Mouse (Mus musculus) kidney, postnatal 10 days (tissue): ENCODE results near the gene Olfr701.

Source experiments
- DNase-seq: peaks from one replicate; pipeline ENCODE4 v3.0.0; 2021; ENCODE audit warnings: mixed read lengths

Gene Olfr701

GRCm38 (mm10) chr7:106813829-106814228 lies at the start of gene Olfr701:
Gene Olfr701 (plus strand): TSS chr7:106814129.
- DNase-seq = no peak

- no peak for DNase-seq
Measured at GRCm38 (mm10) chr7:106788330-106788729, 25.6 kb upstream of the Olfr701 start.

GRCm38 (mm10) chr7:106793098-106793497 lies 20.8 kb upstream of the Olfr701 start, which contains the start of gene Olfr699:
Gene Olfr699 (minus strand): TSS chr7:106793198.
- DNase-seq = no peak

- DNase-seq = no peak
Measured at GRCm38 (mm10) chr7:106808734-106809133, 5.2 kb upstream of the Olfr701 start, which contains the start of gene Olfr700. Gene Olfr700 (minus strand): TSS chr7:106808834.

- peak; percentile 7 for DNase-seq
Measured at GRCm38 (mm10) chr7:106815775-106816174, 1.8 kb downstream of the Olfr701 start.

GRCm38 (mm10) chr7:106818414-106818813 lies 4.5 kb downstream of the Olfr701 start:
- DNase-seq = no peak

GRCm38 (mm10) chr7:106833793-106834192 lies 19.9 kb downstream of the Olfr701 start, which contains the start of gene Olfr702:
Gene Olfr702 (minus strand): TSS chr7:106833893.
- no peak for DNase-seq

- no peak for DNase-seq
Measured at GRCm38 (mm10) chr7:106843060-106843459, 29.1 kb downstream of the Olfr701 start, which contains the start of gene Olfr703. Gene Olfr703 (plus strand): TSS chr7:106843360.

- DNase-seq = no peak
Measured at GRCm38 (mm10) chr7:106862885-106863284, 49.0 kb downstream of the Olfr701 start, which contains the start of gene Olfr704. Gene Olfr704 (plus strand): TSS chr7:106863185.
